Mouse (Mus musculus): Measurements from ENCODE around the gene Rabepk.

- no peak for TF ChIP-seq CTCF (IDR thresholded peaks at IDR 0.05; ENCODE audit: control insufficient read depth, insufficient read depth, insufficient read length)
- no peak for TF ChIP-seq MAX (IDR thresholded peaks at IDR 0.05)
- no peak for TF ChIP-seq USF1 (IDR thresholded peaks at IDR 0.05; ENCODE audit: low read depth)
- no peak for TF ChIP-seq MYOD1 (IDR thresholded peaks at IDR 0.05; ENCODE audit: control insufficient read depth, insufficient read length, low read depth)
Measured at GRCm38 (mm10) chr2:34809568-34809967, 9.9 kb upstream of the Rabepk start.

All from C2C12 (cell line).